Mouse (Mus musculus): ENCODE results near the gene Suds3. TPM values are rescaled to one million over a fixed set of nuclear protein-coding genes. Genes with fewer than 3 reads are reported as not detected.

Gene Suds3
- 46.3 and 46.7 TPM in 2 replicates for polyA plus RNA-seq (2014; fragmentation: Nextera tagmentation; extraction: Ambion mirVana)

- DNase-seq (ENCODE audit: low spot score) (peak; percentile 91), ATAC-seq (ENCODE audit: insufficient read depth, low FRiP score, low TSS enrichment) (peak; percentile 78)
- Histone ChIP-seq H3K36me3 (ENCODE audit: control insufficient read depth, insufficient read depth, low read length) (peaks cover 10% of the 10 kb centered on the region), H3K4me3 (ENCODE audit: low read depth, low read length) (peak within 1 kb of the TSS; percentile 85), H3K4me2 (ENCODE audit: low read depth) (peak within 1 kb of the TSS; percentile 80), H3K9ac (ENCODE audit: low read length) (peak within 1 kb of the TSS; percentile 83), H3K27me3 (ENCODE audit: control insufficient read depth, insufficient read depth, low read length) (no peaks in the 10 kb centered on the region), H3K9me3 (ENCODE audit: control insufficient read depth, low read length) (no peaks in the 10 kb centered on the region), H3K4me1 (ENCODE audit: control insufficient read depth, insufficient read depth, low read length) (peaks cover 5% of the 10 kb centered on the region), H3K27ac (ENCODE audit: low read depth, low read length) (0 out of 2 replicates have a peak within 1 kb of the TSS, but pooled peaks have one; percentile 68)
- under 1% methylated on average over 58 of the region's 59 CpGs for WGBS
Measured at GRCm38 (mm10) chr5:117115836-117116366, at the start of gene Suds3. Suds3 (minus strand) TSS chr5:117116113.

GRCm38 (mm10) chr5:117164923-117165322 is 49.0 kb upstream of the Suds3 start:
- ATAC-seq (ENCODE audit: insufficient read depth, low FRiP score, low TSS enrichment) (no peak), DNase-seq (ENCODE audit: low spot score) (no peak)
- Histone ChIP-seq H3K27ac (ENCODE audit: low read depth, low read length) (no peak overlapping the region), H3K9me3 (ENCODE audit: control insufficient read depth, low read length) (no peaks in the 10 kb centered on the region), H3K27me3 (ENCODE audit: control insufficient read depth, insufficient read depth, low read length) (no peaks in the 10 kb centered on the region), H3K36me3 (ENCODE audit: control insufficient read depth, insufficient read depth, low read length) (no peaks in the 10 kb centered on the region), H3K4me2 (ENCODE audit: low read depth) (no peak overlapping the region), H3K4me3 (ENCODE audit: low read depth, low read length) (no peak overlapping the region), H3K9ac (ENCODE audit: low read length) (no peak overlapping the region), H3K4me1 (ENCODE audit: control insufficient read depth, insufficient read depth, low read length) (no peaks in the 10 kb centered on the region)
- 94% methylated on average over 2 of the region's 2 CpGs for WGBS

GRCm38 (mm10) chr5:117164516-117164915 is 48.6 kb upstream of the Suds3 start:
- Histone ChIP-seq H3K27ac (ENCODE audit: low read depth, low read length) (no peak overlapping the region), H3K9ac (ENCODE audit: low read length) (no peak overlapping the region), H3K9me3 (ENCODE audit: control insufficient read depth, low read length) (no peaks in the 10 kb centered on the region), H3K4me3 (ENCODE audit: low read depth, low read length) (no peak overlapping the region), H3K4me1 (ENCODE audit: control insufficient read depth, insufficient read depth, low read length) (no peaks in the 10 kb centered on the region), H3K27me3 (ENCODE audit: control insufficient read depth, insufficient read depth, low read length) (no peaks in the 10 kb centered on the region), H3K4me2 (ENCODE audit: low read depth) (no peak overlapping the region), H3K36me3 (ENCODE audit: control insufficient read depth, insufficient read depth, low read length) (no peaks in the 10 kb centered on the region)
- ATAC-seq (ENCODE audit: insufficient read depth, low FRiP score, low TSS enrichment) (no peak), DNase-seq (ENCODE audit: low spot score) (no peak)
- 86% methylated on average over 5 of the region's 5 CpGs for WGBS

DNA sequence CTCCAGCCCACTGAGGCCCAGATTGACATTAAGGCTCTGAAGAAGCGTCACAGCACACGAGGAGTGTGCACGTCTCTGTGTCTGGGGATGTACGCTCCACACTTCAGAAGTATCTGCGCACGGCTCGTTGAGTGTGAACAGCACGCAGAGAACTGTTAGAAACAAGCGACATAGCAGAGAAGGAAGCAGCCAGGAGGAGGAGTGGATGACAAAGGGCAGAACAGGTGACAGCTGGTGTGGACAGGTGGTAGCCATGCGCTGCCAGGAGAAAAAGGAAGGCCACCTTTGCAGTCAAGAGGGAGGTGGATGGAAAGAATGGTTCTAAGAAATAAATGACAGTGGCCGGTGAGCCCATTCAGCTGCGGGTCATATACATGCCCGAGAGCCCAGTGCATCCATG is 47.9 kb upstream of the Suds3 start:
- Histone ChIP-seq H3K9ac (ENCODE audit: low read length) (no peak overlapping the region), H3K9me3 (ENCODE audit: control insufficient read depth, low read length) (no peaks in the 10 kb centered on the region), H3K36me3 (ENCODE audit: control insufficient read depth, insufficient read depth, low read length) (no peaks in the 10 kb centered on the region), H3K4me2 (ENCODE audit: low read depth) (no peak overlapping the region), H3K4me3 (ENCODE audit: low read depth, low read length) (no peak overlapping the region), H3K27me3 (ENCODE audit: control insufficient read depth, insufficient read depth, low read length) (no peaks in the 10 kb centered on the region), H3K4me1 (ENCODE audit: control insufficient read depth, insufficient read depth, low read length) (no peaks in the 10 kb centered on the region), H3K27ac (ENCODE audit: low read depth, low read length) (no peak overlapping the region)
- WGBS: 95% methylated on average over 13 of the region's 13 CpGs
- ATAC-seq (ENCODE audit: insufficient read depth, low FRiP score, low TSS enrichment): no peak
- DNase-seq (ENCODE audit: low spot score): no peak

DNA sequence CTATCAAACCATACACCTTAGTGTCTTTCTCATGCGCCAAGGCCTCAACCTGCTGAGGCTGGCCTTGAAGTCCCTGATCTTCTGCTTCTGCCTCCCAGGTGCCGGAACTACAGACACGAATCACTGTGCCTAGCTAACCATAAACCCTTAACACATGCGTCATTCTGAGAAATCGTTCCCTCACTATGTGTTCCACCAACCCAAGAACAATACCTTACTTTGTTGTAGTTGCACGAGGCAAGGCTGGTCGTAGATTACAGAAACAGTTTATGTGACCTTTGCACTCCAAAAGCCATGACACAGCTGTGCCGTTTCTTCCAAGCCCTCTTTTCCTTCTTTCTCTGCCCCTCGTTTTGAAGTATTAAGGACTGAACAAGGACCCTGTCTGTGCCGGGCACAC is 44.6 kb upstream of the Suds3 start:
- 43% methylated on average over 10 of the region's 10 CpGs for WGBS
- Histone ChIP-seq H3K4me2 (ENCODE audit: low read depth) (no peak overlapping the region), H3K27me3 (ENCODE audit: control insufficient read depth, insufficient read depth, low read length) (no peaks in the 10 kb centered on the region), H3K9ac (ENCODE audit: low read length) (no peak overlapping the region), H3K36me3 (ENCODE audit: control insufficient read depth, insufficient read depth, low read length) (no peaks in the 10 kb centered on the region), H3K4me1 (ENCODE audit: control insufficient read depth, insufficient read depth, low read length) (no peaks in the 10 kb centered on the region), H3K27ac (ENCODE audit: low read depth, low read length) (no peak overlapping the region), H3K4me3 (ENCODE audit: low read depth, low read length) (no peak overlapping the region), H3K9me3 (ENCODE audit: control insufficient read depth, low read length) (no peaks in the 10 kb centered on the region)
- DNase-seq (ENCODE audit: low spot score): peak; percentile 21
- ATAC-seq (ENCODE audit: insufficient read depth, low FRiP score, low TSS enrichment): no peak

- Histone ChIP-seq H3K4me2 (ENCODE audit: low read depth) (no peak overlapping the region), H3K36me3 (ENCODE audit: control insufficient read depth, insufficient read depth, low read length) (no peaks in the 10 kb centered on the region), H3K4me1 (ENCODE audit: control insufficient read depth, insufficient read depth, low read length) (no peaks in the 10 kb centered on the region), H3K4me3 (ENCODE audit: low read depth, low read length) (no peak overlapping the region), H3K27ac (ENCODE audit: low read depth, low read length) (no peak overlapping the region), H3K9ac (ENCODE audit: low read length) (no peak overlapping the region), H3K9me3 (ENCODE audit: control insufficient read depth, low read length) (no peaks in the 10 kb centered on the region), H3K27me3 (ENCODE audit: control insufficient read depth, insufficient read depth, low read length) (no peaks in the 10 kb centered on the region)
- WGBS: 50% methylated on average over 6 of the region's 6 CpGs
- ATAC-seq (ENCODE audit: insufficient read depth, low FRiP score, low TSS enrichment) (no peak), DNase-seq (ENCODE audit: low spot score) (no peak)
Measured at GRCm38 (mm10) chr5:117159805-117160291, 43.9 kb upstream of the Suds3 start.

- no peak for ATAC-seq (ENCODE audit: insufficient read depth, low FRiP score, low TSS enrichment)
- Histone ChIP-seq H3K4me3 (ENCODE audit: low read depth, low read length) (no peak overlapping the region), H3K9me3 (ENCODE audit: control insufficient read depth, low read length) (no peaks in the 10 kb centered on the region), H3K4me1 (ENCODE audit: control insufficient read depth, insufficient read depth, low read length) (no peaks in the 10 kb centered on the region), H3K36me3 (ENCODE audit: control insufficient read depth, insufficient read depth, low read length) (no peaks in the 10 kb centered on the region), H3K27me3 (ENCODE audit: control insufficient read depth, insufficient read depth, low read length) (no peaks in the 10 kb centered on the region), H3K27ac (ENCODE audit: low read depth, low read length) (no peak overlapping the region), H3K4me2 (ENCODE audit: low read depth) (no peak overlapping the region), H3K9ac (ENCODE audit: low read length) (no peak overlapping the region)
- no peak for DNase-seq (ENCODE audit: low spot score)
- 65% methylated on average over 8 of the region's 8 CpGs for WGBS
Measured at GRCm38 (mm10) chr5:117159326-117159725, 43.4 kb upstream of the Suds3 start.

DNA sequence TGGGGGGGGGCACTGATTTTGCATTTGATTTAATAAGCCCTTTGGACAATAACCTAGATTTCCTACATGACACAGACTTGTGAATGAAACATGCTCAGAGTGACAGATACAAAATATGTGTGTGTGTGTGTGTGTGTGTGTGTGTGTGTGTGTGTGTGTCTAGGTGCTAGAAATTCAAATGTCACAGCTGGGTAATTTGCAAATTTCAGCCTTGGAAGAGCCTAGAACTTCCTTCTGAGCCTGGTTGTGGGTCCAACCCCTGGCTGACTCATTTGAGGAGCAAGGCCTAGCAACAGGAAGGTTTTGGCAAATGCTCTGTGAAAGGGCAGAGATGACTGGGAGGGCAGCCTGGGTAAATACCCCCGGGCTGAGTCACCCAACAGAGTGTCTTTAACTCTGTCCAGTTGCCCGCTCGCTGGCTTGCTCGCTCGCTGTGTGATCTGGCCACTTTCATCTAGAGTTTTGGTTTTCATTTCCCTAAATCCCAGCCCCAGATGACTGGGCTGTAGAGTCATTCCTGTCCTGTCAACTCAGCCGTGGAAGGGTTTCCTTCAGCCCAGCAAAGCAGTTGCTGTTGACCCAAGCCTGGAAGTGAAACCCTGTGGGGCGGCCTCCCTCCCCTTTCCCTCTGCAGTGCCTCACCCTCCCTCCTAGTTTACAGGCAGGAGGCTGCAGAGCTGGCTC is 42.6 kb upstream of the Suds3 start:
- 76% methylated on average over 7 of the region's 7 CpGs for WGBS
- no peak for ATAC-seq (ENCODE audit: insufficient read depth, low FRiP score, low TSS enrichment)

DNA sequence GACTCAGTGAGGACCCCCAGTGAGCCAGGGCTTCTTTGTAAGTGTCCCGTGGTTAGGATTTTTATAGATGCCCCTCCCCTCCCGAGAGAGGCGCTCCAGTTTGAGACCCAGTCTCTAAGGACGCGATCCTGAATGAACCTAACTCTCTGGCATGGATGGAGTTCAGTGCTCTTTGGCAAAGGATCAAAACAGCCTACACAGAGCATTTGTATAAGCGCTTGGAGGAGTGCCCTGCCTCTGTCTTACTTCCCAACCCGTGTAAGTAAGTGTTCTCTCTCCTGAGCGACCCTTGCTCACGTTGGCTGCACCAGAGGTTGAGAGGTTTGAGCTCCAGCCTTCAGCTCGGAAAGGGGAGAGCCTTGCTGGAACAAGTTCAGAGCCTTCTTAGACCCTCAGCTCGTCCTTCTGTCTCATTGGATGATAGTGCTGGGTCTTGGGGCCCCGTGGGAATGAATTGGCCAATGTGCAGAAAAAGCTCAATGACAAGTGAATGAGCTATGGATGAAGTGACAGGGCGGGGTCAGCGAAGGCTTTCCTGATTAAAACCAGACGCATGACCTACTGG is 37.7 kb upstream of the Suds3 start:
- H3K36me3 ChIP-seq (ENCODE audit: control insufficient read depth, insufficient read depth, low read length): no peaks in the 10 kb centered on the region
- no peak overlapping the region for H3K9ac ChIP-seq (ENCODE audit: low read length)
- no peak overlapping the region for H3K27ac ChIP-seq (ENCODE audit: low read depth, low read length)
- no peak overlapping the region for H3K4me3 ChIP-seq (ENCODE audit: low read depth, low read length)
- 79% methylated on average over 15 of the region's 15 CpGs for WGBS
- DNase-seq (ENCODE audit: low spot score): no peak
- no peaks in the 10 kb centered on the region for H3K9me3 ChIP-seq (ENCODE audit: control insufficient read depth, low read length)
- H3K4me2 ChIP-seq (ENCODE audit: low read depth): no peak overlapping the region
- no peaks in the 10 kb centered on the region for H3K4me1 ChIP-seq (ENCODE audit: control insufficient read depth, insufficient read depth, low read length)
- no peak for ATAC-seq (ENCODE audit: insufficient read depth, low FRiP score, low TSS enrichment)
- no peaks in the 10 kb centered on the region for H3K27me3 ChIP-seq (ENCODE audit: control insufficient read depth, insufficient read depth, low read length)

More for the DNA sequence above, 42.6 kb upstream of the Suds3 start:
- Histone ChIP-seq H3K4me1 (ENCODE audit: control insufficient read depth, insufficient read depth, low read length) (no peaks in the 10 kb centered on the region), H3K4me3 (ENCODE audit: low read depth, low read length) (no peak overlapping the region), H3K27ac (ENCODE audit: low read depth, low read length) (no peak overlapping the region), H3K27me3 (ENCODE audit: control insufficient read depth, insufficient read depth, low read length) (no peaks in the 10 kb centered on the region), H3K36me3 (ENCODE audit: control insufficient read depth, insufficient read depth, low read length) (no peaks in the 10 kb centered on the region), H3K9me3 (ENCODE audit: control insufficient read depth, low read length) (no peaks in the 10 kb centered on the region), H3K4me2 (ENCODE audit: low read depth) (no peak overlapping the region), H3K9ac (ENCODE audit: low read length) (no peak overlapping the region)
- no peak for DNase-seq (ENCODE audit: low spot score)
